1 mouse cellular context compared by ENCODE assay signal in the genomic region with DNA sequence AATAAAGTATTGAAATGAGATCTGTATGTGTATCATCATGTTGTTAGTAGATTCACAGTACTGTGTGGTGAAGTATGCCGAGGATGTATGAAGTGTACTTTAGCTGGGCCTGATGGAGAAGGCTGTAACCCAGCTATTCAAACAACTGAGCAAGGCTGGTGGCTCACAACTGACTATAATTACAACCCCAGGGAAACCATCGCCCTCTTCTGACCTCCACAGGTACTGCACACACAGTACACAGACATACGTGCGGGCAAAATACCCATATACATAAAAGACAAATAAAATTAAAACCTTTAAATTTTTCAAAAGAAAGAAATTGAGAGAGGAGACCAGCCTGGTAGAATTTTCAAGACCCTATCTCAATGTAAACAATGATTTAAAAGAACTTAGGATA.
TF ChIP-seq lines count a peak whose summit lies in the region.

No protein-coding gene starts in this region.

TF ChIP-seq in CH12.LX, 34 proteins besides CTCF, POLR2A, EP300 and RAD21:
- TF ChIP-seq JUN (IDR thresholded peaks at IDR 0.05; ENCODE audit: insufficient read depth, low read depth, low read length), result no peak
- no peak for TF ChIP-seq GABPA (IDR thresholded peaks at IDR 0.05; ENCODE audit: insufficient replicate concordance, low read depth, low read length)
- no peak for TF ChIP-seq KAT2A (IDR thresholded peaks at IDR 0.05; ENCODE audit: insufficient replicate concordance, low read length)
- TF ChIP-seq ZNF384 (IDR thresholded peaks at IDR 0.05; ENCODE audit: low read depth, low read length), result no peak
- TF ChIP-seq SIN3A (IDR thresholded peaks at IDR 0.05; ENCODE audit: low read length), result no peak
- TF ChIP-seq UBTF (IDR thresholded peaks at IDR 0.05; ENCODE audit: low read depth, low read length), result no peak
- no peak for TF ChIP-seq PAX5 (IDR thresholded peaks at IDR 0.05; ENCODE audit: low read length)
- TF ChIP-seq POLR2AphosphoS2 (IDR thresholded peaks at IDR 0.05; ENCODE audit: low read depth, low read length), result no peak
